Mouse (Mus musculus) cortical plate, adult 2 months (tissue): ENCODE results near the gene Zfp646. TPM values are rescaled to one million over a fixed set of nuclear protein-coding genes. Genes with fewer than 3 reads are reported as not detected.

ENCODE experiments used
- H3K27ac ChIP-seq: fragments of 200-500 bp; 2 replicates; pipeline ENCODE4 v1.5.1; 2012; ENCODE audit warnings: low read length, control low read depth, inconsistent platforms; ENCODE audit not compliant: insufficient read depth
- H3K4me1 ChIP-seq: fragments of 200-500 bp; 2 replicates; pipeline ENCODE4 v1.6.1; 2011; ENCODE audit warnings: low read length; ENCODE audit not compliant: control insufficient read depth, insufficient read depth
- H3K4me3 ChIP-seq: fragments of 200-500 bp; 2 replicates; pipeline ENCODE4 v1.5.1; 2011; ENCODE audit warnings: mild to moderate bottlenecking, low read length, control low read depth; ENCODE audit not compliant: insufficient read depth
- CTCF ChIP-seq: fragments of 200-500 bp; IDR thresholded peaks from 2 replicates; pipeline ENCODE4 v1.5.1; 2011; ENCODE audit warnings: mild to moderate bottlenecking, control low read depth, low read length; ENCODE audit not compliant: insufficient read depth; ENCODE audit errors: extremely low read depth
- POLR2A ChIP-seq: fragments of 200-500 bp; IDR thresholded peaks from 2 replicates; pipeline ENCODE4 v1.6.1; 2011; ENCODE audit warnings: mild to moderate bottlenecking, low read length, control low read depth; ENCODE audit not compliant: insufficient read depth; ENCODE audit errors: extremely low read depth
- polyA plus RNA-seq: library from polyadenylated mRNA; depleted of rRNA; stranded (reverse); fragments of >200 nt; gene quantifications from 2 replicates; pipeline ENCODE4 v1.2.3, GENCODE M21; 2012; rRNA removed

Gene Zfp646
- polyA plus RNA-seq, 1 experiment, result 14.9 TPM

DNA sequence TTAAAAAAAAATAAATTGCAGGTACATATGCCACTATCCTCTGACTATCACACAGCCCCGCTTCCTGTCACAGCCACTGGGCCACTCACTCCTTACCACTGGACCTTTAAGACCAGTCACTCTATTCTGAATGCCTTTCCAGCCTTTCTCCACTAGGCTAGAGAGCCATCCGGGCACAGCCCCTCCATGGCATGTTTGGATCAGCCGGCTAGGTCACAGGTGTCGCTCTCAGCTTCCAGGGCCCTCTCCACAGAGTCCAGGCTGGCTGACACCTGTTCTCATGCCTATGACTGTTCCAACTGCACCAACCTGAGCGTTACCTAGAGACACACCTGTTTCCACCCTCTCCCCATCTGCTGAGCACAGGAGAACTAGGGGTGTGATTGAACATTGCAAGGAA, 52.6 kb downstream of the Zfp646 start:
- TF ChIP-seq CTCF (no peak), POLR2A (no peak)
- H3K4me3 ChIP-seq, result no peak overlapping the region
- no peaks in the 10 kb centered on the region for H3K4me1 ChIP-seq
- no peak overlapping the region for H3K27ac ChIP-seq

DNA sequence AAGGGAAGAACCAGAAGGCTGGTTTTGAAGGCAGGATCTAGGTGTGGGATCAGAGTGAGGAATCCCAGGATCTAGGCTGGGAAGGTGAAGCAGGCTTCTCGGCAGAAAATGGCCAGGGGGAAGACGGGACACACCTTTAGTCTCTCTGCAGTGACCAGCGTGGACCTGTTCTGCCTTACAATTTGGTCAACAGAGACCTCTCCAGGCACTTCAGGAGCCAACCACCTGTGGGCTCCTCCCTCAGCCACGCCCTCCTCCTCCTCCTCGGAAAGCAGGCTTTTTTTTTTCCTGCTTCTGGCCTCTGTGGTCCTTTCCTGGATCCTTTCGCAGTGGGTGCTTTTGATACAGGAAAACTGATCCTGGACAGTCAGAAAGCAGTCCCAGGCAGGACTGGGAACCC, 53.9 kb downstream of the Zfp646 start, which contains the start of gene Prss8:
Gene Prss8, minus strand, starts transcription at position 182 of the 400 bp plus-strand sequence.
- no peak within 1 kb of the TSS for H3K4me3 ChIP-seq
- no peaks in the 10 kb centered on the region for H3K4me1 ChIP-seq
- TF ChIP-seq CTCF (no peak), POLR2A (no peak)
- no peak within 1 kb of the TSS for H3K27ac ChIP-seq

DNA sequence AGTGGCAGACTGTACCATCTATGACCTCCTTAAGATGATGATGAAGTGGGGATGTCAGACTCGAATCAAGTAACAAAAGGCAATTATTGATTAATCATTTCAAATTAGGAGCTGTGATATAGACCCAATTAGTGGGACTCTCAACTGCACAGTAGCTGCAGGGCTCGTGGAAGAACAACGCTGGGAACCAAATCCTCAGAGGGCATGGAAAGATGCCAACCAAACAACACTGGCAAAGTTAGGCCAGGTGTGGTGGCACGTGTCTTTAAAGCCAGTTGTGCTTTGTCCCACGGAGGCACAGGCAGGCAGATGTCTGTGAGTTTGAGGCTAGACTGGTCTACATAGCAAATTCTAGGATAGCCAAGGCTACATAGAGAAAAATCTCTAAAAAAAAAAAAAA, 54.6 kb downstream of the Zfp646 start:
- Histone ChIP-seq H3K4me1 (no peaks in the 10 kb centered on the region), H3K4me3 (no peak overlapping the region)
- TF ChIP-seq POLR2A (no peak), CTCF (no peak)

DNA sequence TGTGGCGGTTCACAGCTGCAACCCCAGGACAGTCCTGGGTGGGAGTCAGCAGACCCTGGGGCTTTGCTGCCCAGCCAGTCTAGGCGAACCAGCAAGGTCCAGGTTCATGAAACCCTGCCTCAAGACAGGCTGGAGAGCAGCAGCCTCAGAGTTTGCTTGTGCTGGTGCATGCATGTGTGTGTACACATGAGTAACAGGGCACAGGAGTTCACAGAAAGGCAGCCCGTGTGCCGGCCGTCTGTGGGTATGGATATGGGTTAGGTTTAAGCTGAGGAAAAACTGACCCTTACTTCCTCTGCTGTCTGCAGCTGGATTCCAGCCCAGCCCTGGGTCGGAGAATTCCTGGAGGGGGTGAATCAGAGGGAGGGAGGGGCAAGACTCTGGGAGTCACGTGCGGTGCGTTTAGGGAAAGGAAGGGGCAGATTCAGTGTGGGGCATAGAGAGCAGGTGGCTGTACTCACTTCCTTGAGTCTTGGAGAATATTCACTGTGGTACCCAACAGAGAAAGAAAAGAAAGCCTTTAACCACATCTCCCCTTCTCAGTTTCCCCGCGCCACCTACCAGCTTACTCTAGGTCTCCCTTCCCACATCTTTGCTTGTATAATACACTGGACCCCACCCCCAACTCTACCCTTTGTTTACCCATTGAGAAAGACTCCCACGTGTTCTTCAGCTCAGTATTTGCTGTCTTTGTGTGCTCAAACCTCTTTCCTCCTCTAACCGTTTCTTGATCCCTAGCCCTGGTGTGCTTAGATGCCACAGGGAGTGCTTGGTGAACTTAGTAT, 55.5 kb downstream of the Zfp646 start:
- no peaks in the 10 kb centered on the region for H3K4me1 ChIP-seq
- TF ChIP-seq POLR2A, result no peak
- TF ChIP-seq CTCF, result no peak

More for the DNA sequence above, 54.6 kb downstream of the Zfp646 start:
- H3K27ac ChIP-seq, result no peak overlapping the region

DNA sequence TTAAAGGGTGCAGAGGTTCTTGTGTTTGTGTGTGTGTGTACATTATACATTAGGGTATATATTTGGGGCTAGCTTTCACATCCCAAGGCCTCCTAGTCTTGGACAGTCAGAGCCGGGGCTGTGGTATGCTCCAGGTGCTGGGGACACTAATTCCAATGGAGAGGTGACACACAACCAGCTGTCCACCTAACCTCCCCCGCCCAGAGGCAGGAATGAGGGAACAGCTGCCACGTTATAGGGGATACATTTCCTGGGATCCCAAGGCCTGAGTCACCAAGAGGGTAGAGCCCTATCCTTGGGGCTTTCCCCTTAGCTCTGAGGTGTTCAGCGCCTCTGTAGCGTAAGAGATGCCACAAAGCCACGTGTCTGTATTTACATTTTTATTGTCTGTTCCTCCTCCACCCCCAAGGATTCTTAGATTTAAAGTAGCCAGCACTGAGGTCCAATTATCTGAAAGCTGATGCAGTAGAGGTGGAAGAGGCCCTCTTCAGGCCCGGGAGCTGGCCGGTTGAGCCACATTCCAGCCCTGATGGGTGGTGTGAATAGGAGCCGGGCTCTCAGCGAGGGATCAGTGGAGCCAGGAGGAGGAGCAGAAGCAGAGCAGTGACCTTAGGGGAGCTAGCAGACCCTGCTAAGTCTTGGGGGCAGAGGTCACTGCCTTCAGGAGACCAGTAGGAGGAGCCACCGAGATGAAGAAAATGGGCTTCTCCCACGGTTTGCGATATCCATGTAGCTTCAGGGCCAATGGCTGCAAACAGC, 56.4 kb downstream of the Zfp646 start:
- Histone ChIP-seq H3K4me1 (no peaks in the 10 kb centered on the region), H3K4me3 (no peak overlapping the region), H3K27ac (no peak overlapping the region)
- TF ChIP-seq POLR2A (no peak), CTCF (no peak)

More for the DNA sequence above, 55.5 kb downstream of the Zfp646 start:
- Histone ChIP-seq H3K27ac (no peak overlapping the region), H3K4me3 (no peak overlapping the region)

DNA sequence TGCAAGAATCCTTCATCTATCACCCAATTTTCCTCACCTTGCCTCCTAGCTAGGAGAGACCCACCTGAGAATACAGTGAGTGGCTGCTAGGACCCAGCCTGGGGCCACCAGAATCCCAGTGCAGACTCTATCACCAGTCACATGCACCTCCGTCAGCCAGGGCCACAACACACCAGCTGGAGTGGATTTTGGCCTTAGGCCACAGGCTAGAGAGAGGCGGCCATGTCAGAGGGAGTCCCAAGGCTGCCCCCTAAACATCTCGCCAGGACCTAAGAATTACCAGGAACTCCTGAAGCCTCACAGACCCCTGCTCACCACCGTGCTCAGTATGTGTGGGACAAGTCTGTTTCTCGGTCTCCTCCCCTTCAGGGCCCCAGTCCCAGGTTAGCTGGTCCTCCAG, 58.1 kb downstream of the Zfp646 start:
- no peak overlapping the region for H3K4me3 ChIP-seq
- no peak overlapping the region for H3K27ac ChIP-seq
- TF ChIP-seq POLR2A (no peak), CTCF (no peak)
- no peaks in the 10 kb centered on the region for H3K4me1 ChIP-seq

DNA sequence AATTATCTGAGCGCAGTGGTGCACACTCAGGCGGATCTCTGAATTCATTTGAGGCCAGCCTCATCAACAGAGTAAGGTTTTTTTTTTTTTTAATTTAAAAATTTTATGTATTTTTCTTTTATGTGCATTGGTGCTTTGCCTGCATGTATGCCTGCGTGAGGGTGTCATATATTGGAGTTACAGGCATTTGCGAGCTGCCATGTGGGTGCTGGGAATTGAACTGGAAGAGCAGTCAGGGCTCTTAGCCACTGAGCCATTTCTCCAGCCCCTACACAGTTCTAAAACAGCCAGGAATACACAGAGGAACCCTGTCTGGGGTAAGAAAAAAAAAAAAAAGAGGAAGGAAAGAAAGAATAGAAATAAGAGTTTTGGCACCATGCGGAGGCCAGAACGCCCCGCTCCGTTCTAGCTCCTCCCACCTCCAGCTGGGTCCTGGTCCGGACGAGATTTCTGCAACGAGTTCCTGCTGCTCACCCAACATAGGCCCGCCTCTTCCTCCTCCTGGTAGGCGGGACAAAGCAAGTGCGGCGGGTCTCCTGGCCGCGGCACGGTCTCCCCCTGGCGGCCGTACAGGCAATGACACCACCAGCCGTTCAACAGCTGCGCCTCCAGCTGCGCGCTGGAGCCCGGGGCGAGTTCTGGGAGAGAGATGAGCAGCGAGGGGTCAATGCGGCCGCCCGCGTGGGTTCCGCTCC, 59.2 kb downstream of the Zfp646 start:
- peak overlapping the region; percentile 60 for H3K27ac ChIP-seq
- peak; percentile 67 for TF ChIP-seq CTCF
- TF ChIP-seq POLR2A, result peak; percentile 79; the same call in 1 of the 2 replicates
- H3K4me1 ChIP-seq, result no peaks in the 10 kb centered on the region
- H3K4me3 ChIP-seq, result peak overlapping the region; percentile 72

Other genes with a start within 250 kb of the Zfp646 start
- gene Bcl7c, start 167.3 kb upstream of the Zfp646 start, polyA plus RNA-seq, result 25.5 and 27.0 TPM in 2 replicates
- gene Ctf1, start 163.5 kb upstream of the Zfp646 start, polyA plus RNA-seq, result 7.1 and 7.5 TPM in 2 replicates
- gene Ctf2, start 144.1 kb upstream of the Zfp646 start, polyA plus RNA-seq, result not detected in 2 replicates
- gene Fbxl19, start 131.7 kb upstream of the Zfp646 start, polyA plus RNA-seq, result 59.2 and 60.7 TPM in 2 replicates
- 24.6 and 25.0 TPM in 2 replicates for gene Orai3, start 106.4 kb upstream of the Zfp646 start, polyA plus RNA-seq
- gene Setd1a, start 99.6 kb upstream of the Zfp646 start, polyA plus RNA-seq, result 15.7 and 16.4 TPM in 2 replicates
- not detected in 2 replicates for gene Gm49388, start 90.6 kb upstream of the Zfp646 start, polyA plus RNA-seq
- 14.2 and 14.5 TPM in 2 replicates for gene Hsd3b7, start 75.6 kb upstream of the Zfp646 start, polyA plus RNA-seq
- 118 and 122 TPM in 2 replicates for gene Stx4a, start 51.9 kb upstream of the Zfp646 start, polyA plus RNA-seq
- 381 and 383 TPM in 2 replicates for gene Stx1b, start 51.7 kb upstream of the Zfp646 start, polyA plus RNA-seq
- 12.9 and 13.5 TPM in 2 replicates for gene Zfp668, start 607 bp downstream of the Zfp646 start, polyA plus RNA-seq
- gene Prss53, start 14.7 kb downstream of the Zfp646 start, polyA plus RNA-seq, result 4.1 and 4.6 TPM in 2 replicates
- gene Gm21974, start 19.2 kb downstream of the Zfp646 start, polyA plus RNA-seq, result not detected in 2 replicates
- gene Vkorc1, start 19.4 kb downstream of the Zfp646 start, polyA plus RNA-seq, result 56.8 and 67.0 TPM in 2 replicates
- gene Bckdk, start 27.9 kb downstream of the Zfp646 start, polyA plus RNA-seq, result 55.7 and 59.2 TPM in 2 replicates
- gene Kat8, start 36.3 kb downstream of the Zfp646 start, polyA plus RNA-seq, result 39.1 and 44.1 TPM in 2 replicates
- gene Prss8, start 53.9 kb downstream of the Zfp646 start, polyA plus RNA-seq, result 0.08 and 0.15 TPM in 2 replicates
- gene Prss36, start 70.5 kb downstream of the Zfp646 start, polyA plus RNA-seq, result 17.0 and 17.9 TPM in 2 replicates
- 380 and 408 TPM in 2 replicates for gene Fus, start 91.2 kb downstream of the Zfp646 start, polyA plus RNA-seq
- 8.9 and 10.6 TPM in 2 replicates for gene Pycard, start 117.6 kb downstream of the Zfp646 start, polyA plus RNA-seq
- 1.6 and 1.7 TPM in 2 replicates for gene Trim72, start 127.7 kb downstream of the Zfp646 start, polyA plus RNA-seq
- 15.2 and 15.4 TPM in 2 replicates for gene Itgam, start 186.4 kb downstream of the Zfp646 start, polyA plus RNA-seq
- gene Gm49368, start 186.5 kb downstream of the Zfp646 start, polyA plus RNA-seq, result 0.02 and 0.10 TPM in 2 replicates